Comparison of ENCODE assay signal across 7 mouse cellular contexts in the genomic region with DNA sequence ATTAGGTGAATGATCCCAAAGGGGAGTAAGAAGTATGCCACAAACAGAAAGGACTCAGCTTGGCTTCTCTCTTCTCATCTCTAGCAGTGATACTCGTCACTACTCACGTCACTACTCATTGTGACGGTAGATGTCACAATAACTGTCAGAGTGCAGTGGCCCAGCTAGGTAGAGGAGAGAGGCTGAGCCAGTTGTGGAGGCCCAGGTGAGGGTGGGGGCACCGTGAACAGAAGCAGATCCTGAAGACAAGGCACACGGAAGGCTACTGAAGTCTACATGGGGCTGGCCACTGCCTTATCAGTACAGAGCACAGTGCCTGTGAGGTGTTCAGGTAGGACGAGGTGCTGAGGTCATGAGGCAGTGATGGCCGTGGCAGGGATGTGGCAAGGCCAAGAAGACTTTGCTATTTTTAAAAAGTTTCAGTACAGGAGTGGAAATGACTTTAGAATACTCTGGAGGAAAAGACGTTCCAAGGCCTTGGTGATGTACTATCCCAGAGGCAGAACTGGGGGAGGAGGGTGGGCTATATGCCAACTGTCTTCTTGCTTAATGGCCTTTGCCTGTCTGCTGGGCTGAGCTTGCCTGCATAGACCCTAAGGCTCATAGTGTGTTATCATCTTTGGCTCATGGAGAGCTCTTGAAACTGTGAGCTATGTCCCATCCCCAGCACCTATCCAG. TPM values are rescaled to one million over a fixed set of nuclear protein-coding genes. Genes with fewer than 3 reads are reported as not detected.
A peak's percentile ranks its signal among the peaks of the same experiment; 100 is the strongest.
DNase-seq lines count a peak whose midpoint lies in the region; ATAC-seq and TF ChIP-seq lines count a peak whose summit lies in the region.

No protein-coding gene starts in this region.

- no peak for TF ChIP-seq CTCF in heart, postnatal 0 days (IDR thresholded peaks at IDR 0.05; ENCODE audit: low read depth)
- TF ChIP-seq CTCF in stomach, postnatal 0 days (IDR thresholded peaks at IDR 0.05; ENCODE audit: low read depth) = no peak
- no peak for TF ChIP-seq CTCF in forebrain, postnatal 0 days (IDR thresholded peaks at IDR 0.05; ENCODE audit: low read depth)

- no peaks in the 10 kb centered on the region for H3K27me3 ChIP-seq in heart, postnatal 0 days (ENCODE audit: control insufficient read depth, insufficient read depth, low read length)
- no peaks in the 10 kb centered on the region for H3K27me3 ChIP-seq in liver, embryonic 13.5 days
- H3K27me3 ChIP-seq in stomach, postnatal 0 days (ENCODE audit: control insufficient read depth, insufficient read depth, low read length) = no peaks in the 10 kb centered on the region
- no peaks in the 10 kb centered on the region for H3K27me3 ChIP-seq in forebrain, postnatal 0 days (ENCODE audit: insufficient read depth, low read length)

- H3K36me3 ChIP-seq in heart, postnatal 0 days (replicated peaks; ENCODE audit: control insufficient read depth, insufficient read depth, low read length) = no peaks in the 10 kb centered on the region
- no peaks in the 10 kb centered on the region for H3K36me3 ChIP-seq in liver, embryonic 13.5 days
- H3K36me3 ChIP-seq in stomach, postnatal 0 days (ENCODE audit: control insufficient read depth, insufficient read depth, low read length) = 0 out of 2 replicates have a peak, but pooled peaks cover 4% of the 10 kb centered on the region
- H3K36me3 ChIP-seq in forebrain, postnatal 0 days (ENCODE audit: insufficient read depth) = no peaks in the 10 kb centered on the region

- TF ChIP-seq EP300 in heart, postnatal 0 days (IDR thresholded peaks at IDR 0.05; ENCODE audit: low read depth) = no peak
- TF ChIP-seq EP300 in stomach, postnatal 0 days (optimal IDR thresholded peaks at IDR 0.05) = no peak

- H3K9me3 ChIP-seq in heart, postnatal 0 days (replicated peaks; ENCODE audit: control insufficient read depth, low read length) = no peaks in the 10 kb centered on the region
- H3K9me3 ChIP-seq in liver, embryonic 13.5 days (replicated peaks) = no peaks in the 10 kb centered on the region
- H3K9me3 ChIP-seq in stomach, postnatal 0 days (ENCODE audit: control insufficient read depth, low read length) = no peaks in the 10 kb centered on the region
- no peaks in the 10 kb centered on the region for H3K9me3 ChIP-seq in forebrain, postnatal 0 days (ENCODE audit: low read length)

- 51% methylated on average over 8 of the region's 8 CpGs for WGBS in heart, postnatal 0 days
- WGBS in liver, embryonic 13.5 days (ENCODE audit: insufficient replicate concordance) = 27% methylated on average over 8 of the region's 8 CpGs
- WGBS in stomach, postnatal 0 days = 40% methylated on average over 8 of the region's 8 CpGs
- 72% methylated on average over 8 of the region's 8 CpGs for WGBS in forebrain, postnatal 0 days

- H3K4me3 ChIP-seq in heart, postnatal 0 days (ENCODE audit: low read depth, low read length) = peak overlapping the region; percentile 60
- peak overlapping the region; percentile 65; the same call in 1 of the 2 replicates for H3K4me3 ChIP-seq in liver, embryonic 13.5 days (replicated peaks)
- peak overlapping the region; percentile 83; the same call in 1 of the 2 replicates for H3K4me3 ChIP-seq in stomach, postnatal 0 days (ENCODE audit: low read depth, low read length)
- no peak overlapping the region for H3K4me3 ChIP-seq in forebrain, postnatal 0 days (ENCODE audit: low read depth, low read length)

- peak overlapping the region; percentile 68 for H3K4me2 ChIP-seq in heart, postnatal 0 days (ENCODE audit: low read depth, low read length)
- peak overlapping the region; percentile 69 for H3K4me2 ChIP-seq in liver, embryonic 13.5 days
- peak overlapping the region; percentile 93 for H3K4me2 ChIP-seq in stomach, postnatal 0 days (replicated peaks; ENCODE audit: low read depth)
- H3K4me2 ChIP-seq in forebrain, postnatal 0 days (ENCODE audit: low read depth) = no peak overlapping the region

- no peak for ATAC-seq in heart, postnatal 0 days (ENCODE audit: insufficient read depth, low read depth)
- no peak for ATAC-seq in liver, embryonic 13.5 days (ENCODE audit: low read depth)
- peak; percentile 16; the same call in 1 of the 2 replicates for ATAC-seq in stomach, postnatal 0 days (ENCODE audit: low FRiP score, low TSS enrichment)
- ATAC-seq in forebrain, postnatal 0 days = no peak

- peak overlapping the region; percentile 84 for H3K27ac ChIP-seq in heart, postnatal 0 days (ENCODE audit: low read depth)
- no peak overlapping the region; the same call in 1 of the 2 replicates for H3K27ac ChIP-seq in liver, embryonic 13.5 days
- H3K27ac ChIP-seq in stomach, postnatal 0 days (replicated peaks) = peak overlapping the region; percentile 30; the same call in 1 of the 2 replicates
- H3K27ac ChIP-seq in forebrain, postnatal 0 days (ENCODE audit: low read depth, low read length) = no peak overlapping the region

- peaks cover 34% of the 10 kb centered on the region for H3K4me1 ChIP-seq in heart, postnatal 0 days (ENCODE audit: control insufficient read depth, insufficient read depth)
- H3K4me1 ChIP-seq in liver, embryonic 13.5 days (replicated peaks) = peaks cover 75% of the 10 kb centered on the region
- peaks cover 32% of the 10 kb centered on the region for H3K4me1 ChIP-seq in stomach, postnatal 0 days (replicated peaks; ENCODE audit: control insufficient read depth, insufficient read depth)
- H3K4me1 ChIP-seq in forebrain, postnatal 0 days (ENCODE audit: insufficient read depth) = no peaks in the 10 kb centered on the region

- DNase-seq in CD4-positive helper T cell, adult 2 months (ENCODE audit: low read depth, low spot score) = peak; percentile 71
- peak; percentile 84 to 86 for DNase-seq in adrenal gland, adult (ENCODE audit: inconsistent age in 2 of 2, low spot score in 1 of 2)
- no peak for DNase-seq in heart, postnatal 0 days (ENCODE audit: low spot score)
- no peak for DNase-seq in liver, embryonic 13.5 days
- no peak for DNase-seq in stomach, postnatal 0 days (ENCODE audit: low spot score)
- DNase-seq in cerebellum, adult 11 months = no peak
- DNase-seq in forebrain, postnatal 0 days = no peak

- H3K9ac ChIP-seq in heart, postnatal 0 days (replicated peaks; ENCODE audit: low read depth, low read length) = no peak overlapping the region
- no peak overlapping the region for H3K9ac ChIP-seq in liver, embryonic 13.5 days
- peak overlapping the region; percentile 94 for H3K9ac ChIP-seq in stomach, postnatal 0 days (ENCODE audit: low read length)
- no peak overlapping the region for H3K9ac ChIP-seq in forebrain, postnatal 0 days

RNA-seq across cellular contexts. Expression of a gene that starts 2.3 kb away (rescaled TPM):
- 37.1 and 52.8 TPM in 2 replicates for total RNA-seq in heart, postnatal 0 days (2014; rRNA removed; ENCODE audit: low replicate concordance)
- polyA plus RNA-seq in heart, postnatal 0 days (2015; fragmentation: Nextera tagmentation; extraction: Ambion mirVana) = 39.8 and 40.1 TPM in 2 replicates
- 19.6 and 23.4 TPM in 2 replicates for polyA plus RNA-seq in liver, embryonic 13.5 days (2015; fragmentation: Nextera tagmentation; extraction: Ambion mirVana)
- polyA plus RNA-seq in stomach, postnatal 0 days (2015; fragmentation: Nextera tagmentation; extraction: Ambion mirVana) = 75.3 and 77.7 TPM in 2 replicates
- 6.8 and 12.1 TPM in 2 replicates for total RNA-seq in forebrain, postnatal 0 days (2014; rRNA removed)
- polyA plus RNA-seq in forebrain, postnatal 0 days (2015; fragmentation: Nextera tagmentation; extraction: Ambion mirVana) = 13.2 and 13.6 TPM in 2 replicates

RNA-seq across cellular contexts. Expression of a gene that starts 29.1 kb away (rescaled TPM):
- not detected in 2 replicates for total RNA-seq in heart, postnatal 0 days (2014; rRNA removed; ENCODE audit: low replicate concordance)
- polyA plus RNA-seq in heart, postnatal 0 days (2015; fragmentation: Nextera tagmentation; extraction: Ambion mirVana) = 0.05 and 0.10 TPM in 2 replicates
- 0.31 and 0.56 TPM in 2 replicates for polyA plus RNA-seq in liver, embryonic 13.5 days (2015; fragmentation: Nextera tagmentation; extraction: Ambion mirVana)
- polyA plus RNA-seq in stomach, postnatal 0 days (2015; fragmentation: Nextera tagmentation; extraction: Ambion mirVana) = 6.3 and 6.7 TPM in 2 replicates
- 0.15 and 1.00 TPM in 2 replicates for total RNA-seq in forebrain, postnatal 0 days (2014; rRNA removed)
- 0.16 TPM in 2 replicates for polyA plus RNA-seq in forebrain, postnatal 0 days (2015; fragmentation: Nextera tagmentation; extraction: Ambion mirVana)

RNA-seq across cellular contexts. Expression of a gene that starts 31.0 kb away (rescaled TPM):
- total RNA-seq in heart, postnatal 0 days (2014; rRNA removed; ENCODE audit: low replicate concordance) = 0.46 and 1.3 TPM in 2 replicates
- 0.37 and 0.46 TPM in 2 replicates for polyA plus RNA-seq in heart, postnatal 0 days (2015; fragmentation: Nextera tagmentation; extraction: Ambion mirVana)
- 0.31 and 0.37 TPM in 2 replicates for polyA plus RNA-seq in liver, embryonic 13.5 days (2015; fragmentation: Nextera tagmentation; extraction: Ambion mirVana)
- polyA plus RNA-seq in stomach, postnatal 0 days (2015; fragmentation: Nextera tagmentation; extraction: Ambion mirVana) = 18.5 and 20.6 TPM in 2 replicates
- 0.67 and 1.2 TPM in 2 replicates for total RNA-seq in forebrain, postnatal 0 days (2014; rRNA removed)
- polyA plus RNA-seq in forebrain, postnatal 0 days (2015; fragmentation: Nextera tagmentation; extraction: Ambion mirVana) = 1.0 and 1.5 TPM in 2 replicates

RNA-seq across cellular contexts. Expression of a gene that starts 37.8 kb away (rescaled TPM):
- total RNA-seq in heart, postnatal 0 days (2014; rRNA removed; ENCODE audit: low replicate concordance) = 76.7 and 93.9 TPM in 2 replicates
- polyA plus RNA-seq in heart, postnatal 0 days (2015; fragmentation: Nextera tagmentation; extraction: Ambion mirVana) = 37.7 and 38.3 TPM in 2 replicates
- 18.3 and 18.4 TPM in 2 replicates for polyA plus RNA-seq in liver, embryonic 13.5 days (2015; fragmentation: Nextera tagmentation; extraction: Ambion mirVana)
- 71.5 and 73.0 TPM in 2 replicates for polyA plus RNA-seq in stomach, postnatal 0 days (2015; fragmentation: Nextera tagmentation; extraction: Ambion mirVana)
- 14.9 and 19.9 TPM in 2 replicates for total RNA-seq in forebrain, postnatal 0 days (2014; rRNA removed)
- 11.4 and 14.8 TPM in 2 replicates for polyA plus RNA-seq in forebrain, postnatal 0 days (2015; fragmentation: Nextera tagmentation; extraction: Ambion mirVana)

Comparison
In these comparisons a context has a peak if more than half of its experiments do, and no peak if none do; other contexts are left out.
1. DNase-seq: peak in CD4-positive helper T cell, adult 2 months (single experiment) and adrenal gland, adult (2 of 2); none in heart, postnatal 0 days (single experiment), liver, embryonic 13.5 days (single experiment), stomach, postnatal 0 days (single experiment), cerebellum, adult 11 months (single experiment) and forebrain, postnatal 0 days (single experiment).
2. H3K27ac ChIP-seq: peak in heart, postnatal 0 days (single experiment) and stomach, postnatal 0 days (single experiment); none in liver, embryonic 13.5 days (single experiment) and forebrain, postnatal 0 days (single experiment).